Mouse (Mus musculus): ENCODE measurements around the gene Mbd5. TPM values are rescaled to one million over a fixed set of nuclear protein-coding genes. Genes with fewer than 3 reads are reported as not detected.
A peak's percentile ranks its signal among the peaks of the same experiment; 100 is the strongest.

Mbd5 gene
- polyA plus RNA-seq, 1 experiment from 2014 or later = 6.8 TPM

DNA sequence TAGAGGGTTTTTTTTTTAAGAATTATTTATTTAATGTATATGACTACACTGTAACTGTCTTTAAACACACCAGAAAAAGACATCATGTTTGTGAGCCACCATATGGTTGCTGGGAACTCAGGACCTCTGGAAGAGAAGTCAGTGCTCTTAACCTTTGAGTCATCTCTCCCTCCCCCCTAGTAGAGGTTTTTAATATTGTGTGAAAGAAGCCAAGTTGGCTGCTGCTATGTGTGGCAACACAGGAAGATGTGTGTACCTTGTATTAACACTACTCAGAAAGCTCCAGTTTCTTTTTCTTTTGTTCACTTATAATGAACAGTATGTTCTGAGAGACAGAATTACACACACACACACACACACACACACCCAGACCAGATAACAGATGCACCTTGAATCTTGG is 334.3 kb downstream of the Mbd5 start:
- H3K27ac ChIP-seq (ENCODE audit: low read depth, low read length) = no peak overlapping the region
- no peak for ATAC-seq
- no peaks in the 10 kb centered on the region for H3K4me1 ChIP-seq (replicated peaks; ENCODE audit: control insufficient read depth, insufficient read depth, low read length)

GRCm38 (mm10) chr2:49286965-49287364 is 337.7 kb downstream of the Mbd5 start:
- no peak overlapping the region for H3K9ac ChIP-seq (ENCODE audit: low read depth, low read length)
- 24% methylated on average over 1 of the region's 1 CpGs for WGBS
- no peak overlapping the region for H3K27ac ChIP-seq (ENCODE audit: low read depth, low read length)
- H3K27me3 ChIP-seq (replicated peaks; ENCODE audit: control insufficient read depth, insufficient read depth, low read length) = no peaks in the 10 kb centered on the region
- no peak for TF ChIP-seq CTCF (IDR thresholded peaks at IDR 0.05; ENCODE audit: low read depth)
- H3K4me3 ChIP-seq (ENCODE audit: low read depth, low read length) = no peak overlapping the region
- no peak for ATAC-seq
- no peak overlapping the region for H3K4me2 ChIP-seq (replicated peaks; ENCODE audit: low read depth)
- H3K36me3 ChIP-seq (ENCODE audit: control insufficient read depth, insufficient read depth) = no peaks in the 10 kb centered on the region
- H3K9me3 ChIP-seq (ENCODE audit: control insufficient read depth) = no peaks in the 10 kb centered on the region
- no peaks in the 10 kb centered on the region for H3K4me1 ChIP-seq (replicated peaks; ENCODE audit: control insufficient read depth, insufficient read depth, low read length)

More for the DNA sequence above, 334.3 kb downstream of the Mbd5 start:
- Histone ChIP-seq H3K9ac (ENCODE audit: low read depth, low read length) (no peak overlapping the region), H3K36me3 (ENCODE audit: control insufficient read depth, insufficient read depth) (no peaks in the 10 kb centered on the region), H3K9me3 (ENCODE audit: control insufficient read depth) (no peaks in the 10 kb centered on the region), H3K4me3 (ENCODE audit: low read depth, low read length) (no peak overlapping the region), H3K27me3 (replicated peaks; ENCODE audit: control insufficient read depth, insufficient read depth, low read length) (no peaks in the 10 kb centered on the region), H3K4me2 (replicated peaks; ENCODE audit: low read depth) (no peak overlapping the region)
- no peak for TF ChIP-seq CTCF (IDR thresholded peaks at IDR 0.05; ENCODE audit: low read depth)

GRCm38 (mm10) chr2:49291709-49292108 is 342.4 kb downstream of the Mbd5 start:
- TF ChIP-seq CTCF (IDR thresholded peaks at IDR 0.05; ENCODE audit: low read depth) = no peak
- H3K27me3 ChIP-seq (replicated peaks; ENCODE audit: control insufficient read depth, insufficient read depth, low read length) = no peaks in the 10 kb centered on the region
- no peaks in the 10 kb centered on the region for H3K9me3 ChIP-seq (ENCODE audit: control insufficient read depth)
- H3K4me2 ChIP-seq (replicated peaks; ENCODE audit: low read depth) = no peak overlapping the region
- no peaks in the 10 kb centered on the region for H3K4me1 ChIP-seq (replicated peaks; ENCODE audit: control insufficient read depth, insufficient read depth, low read length)
- ATAC-seq = no peak
- H3K36me3 ChIP-seq (ENCODE audit: control insufficient read depth, insufficient read depth) = no peaks in the 10 kb centered on the region
- H3K9ac ChIP-seq (ENCODE audit: low read depth, low read length) = no peak overlapping the region
- H3K4me3 ChIP-seq (ENCODE audit: low read depth, low read length) = no peak overlapping the region
- 77% methylated on average over 2 of the region's 2 CpGs for WGBS
- no peak overlapping the region for H3K27ac ChIP-seq (ENCODE audit: low read depth, low read length)

- H3K4me3 ChIP-seq (ENCODE audit: low read depth, low read length) = peak overlapping the region; percentile 46
- peak overlapping the region; percentile 61 for H3K4me2 ChIP-seq (replicated peaks; ENCODE audit: low read depth)
- H3K9ac ChIP-seq (ENCODE audit: low read depth, low read length) = peak overlapping the region; percentile 19; the same call in 1 of the 2 replicates
- no peak overlapping the region for H3K27ac ChIP-seq (ENCODE audit: low read depth, low read length)
- ATAC-seq = peak; percentile 91
- TF ChIP-seq CTCF (IDR thresholded peaks at IDR 0.05; ENCODE audit: low read depth) = peak; percentile 97
- no peaks in the 10 kb centered on the region for H3K27me3 ChIP-seq (replicated peaks; ENCODE audit: control insufficient read depth, insufficient read depth, low read length)
- WGBS = 34% methylated on average over 19 of the region's 19 CpGs
- no peaks in the 10 kb centered on the region for H3K4me1 ChIP-seq (replicated peaks; ENCODE audit: control insufficient read depth, insufficient read depth, low read length)
- H3K9me3 ChIP-seq (ENCODE audit: control insufficient read depth) = no peaks in the 10 kb centered on the region
- no peaks in the 10 kb centered on the region for H3K36me3 ChIP-seq (ENCODE audit: control insufficient read depth, insufficient read depth)
These were observed 363.5 kb downstream of the Mbd5 start for GRCm38 (mm10) chr2:49312629-49313447.

DNA sequence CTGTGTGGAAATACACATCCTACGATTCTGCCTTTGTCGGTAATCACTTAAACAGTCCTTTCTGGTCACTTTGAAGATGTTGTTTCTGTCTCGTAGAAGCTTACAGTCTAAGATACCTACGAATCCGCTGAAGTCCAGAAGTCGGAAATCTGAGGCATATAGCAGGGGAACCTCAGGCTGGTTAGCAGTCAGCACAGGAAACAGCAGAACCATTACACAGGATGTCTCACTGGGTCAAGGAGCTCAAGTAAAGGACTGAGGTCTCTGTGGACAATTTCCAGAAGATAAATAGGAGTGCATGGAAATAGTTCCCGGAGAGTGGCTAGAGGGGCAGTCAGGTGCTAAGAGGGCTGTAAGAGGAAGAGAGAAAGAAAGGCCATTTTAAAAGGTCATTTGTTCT is 384.3 kb downstream of the Mbd5 start:
- Histone ChIP-seq H3K4me2 (replicated peaks; ENCODE audit: low read depth) (no peak overlapping the region), H3K4me3 (ENCODE audit: low read depth, low read length) (no peak overlapping the region), H3K9ac (ENCODE audit: low read depth, low read length) (no peak overlapping the region), H3K27me3 (replicated peaks; ENCODE audit: control insufficient read depth, insufficient read depth, low read length) (no peaks in the 10 kb centered on the region), H3K4me1 (replicated peaks; ENCODE audit: control insufficient read depth, insufficient read depth, low read length) (no peaks in the 10 kb centered on the region), H3K36me3 (ENCODE audit: control insufficient read depth, insufficient read depth) (no peaks in the 10 kb centered on the region), H3K27ac (ENCODE audit: low read depth, low read length) (no peak overlapping the region), H3K9me3 (ENCODE audit: control insufficient read depth) (no peaks in the 10 kb centered on the region)
- no peak for TF ChIP-seq CTCF (IDR thresholded peaks at IDR 0.05; ENCODE audit: low read depth)
- WGBS = 92% methylated on average over 7 of the region's 7 CpGs
- ATAC-seq = no peak

- no peak for ATAC-seq
- Histone ChIP-seq H3K36me3 (ENCODE audit: control insufficient read depth, insufficient read depth) (no peaks in the 10 kb centered on the region), H3K4me3 (ENCODE audit: low read depth, low read length) (no peak overlapping the region), H3K9ac (ENCODE audit: low read depth, low read length) (no peak overlapping the region), H3K9me3 (ENCODE audit: control insufficient read depth) (no peaks in the 10 kb centered on the region), H3K4me1 (replicated peaks; ENCODE audit: control insufficient read depth, insufficient read depth, low read length) (no peaks in the 10 kb centered on the region), H3K27me3 (replicated peaks; ENCODE audit: control insufficient read depth, insufficient read depth, low read length) (no peaks in the 10 kb centered on the region), H3K27ac (ENCODE audit: low read depth, low read length) (no peak overlapping the region), H3K4me2 (replicated peaks; ENCODE audit: low read depth) (no peak overlapping the region)
- TF ChIP-seq CTCF (IDR thresholded peaks at IDR 0.05; ENCODE audit: low read depth) = no peak
- WGBS = 88% methylated on average over 9 of the region's 9 CpGs
These were observed 386.0 kb downstream of the Mbd5 start for GRCm38 (mm10) chr2:49335267-49335666.

All from intestine, postnatal 0 days (tissue).